Mouse (Mus musculus) stomach, embryonic 15.5 days (tissue): ENCODE data around the gene Cyp19a1. TPM values are rescaled to one million over a fixed set of nuclear protein-coding genes. Genes with fewer than 3 reads are reported as not detected.

ENCODE experiments used
- ATAC-seq: fragments of 200-750 bp; cut with Nextera tagmentation; 2 replicates; pipeline ENCODE4 v1.8.0; 2017; ENCODE audit warnings: low read depth, moderate number of reproducible peaks, moderate TSS enrichment; ENCODE audit not compliant: insufficient read depth, low FRiP score
- H3K27ac ChIP-seq: fragments of 300-500 bp; sonication (generic); 2 replicates; pipeline ENCODE4 v1.5.1; 2015; ENCODE audit warnings: mild to moderate bottlenecking, inconsistent platforms
- H3K27me3 ChIP-seq: fragments of 300-500 bp; sonication (generic); replicated peaks from 2 replicates; pipeline ENCODE4 v1.6.1; 2015; ENCODE audit warnings: inconsistent platforms
- H3K36me3 ChIP-seq: fragments of 300-500 bp; sonication (generic); 2 replicates; pipeline ENCODE4 v1.6.1; 2015; ENCODE audit warnings: inconsistent platforms
- H3K4me1 ChIP-seq: fragments of 300-500 bp; sonication (generic); 2 replicates; pipeline ENCODE4 v1.6.1; 2015; ENCODE audit warnings: inconsistent platforms
- H3K4me2 ChIP-seq: fragments of 300-500 bp; sonication (generic); 2 replicates; pipeline ENCODE4 v1.6.1; 2015; ENCODE audit warnings: mild to moderate bottlenecking, inconsistent platforms
- H3K4me3 ChIP-seq: fragments of 300-500 bp; sonication (generic); replicated peaks from 2 replicates; pipeline ENCODE4 v1.5.1; 2015; ENCODE audit warnings: inconsistent platforms
- H3K9ac ChIP-seq: fragments of 300-500 bp; sonication (generic); 2 replicates; pipeline ENCODE4 v1.6.1; 2015; ENCODE audit warnings: inconsistent platforms
- H3K9me3 ChIP-seq: fragments of 300-500 bp; sonication (generic); 2 replicates; pipeline ENCODE4 v1.6.1; 2016; ENCODE audit warnings: inconsistent platforms
- WGBS: fragments of 180-500 bp; shearing (Covaris S2); methylation state at CpG from one replicate; pipeline ENCODE4 v1.1.7; 2015; 5-methylcytosine and 5-hydroxymethylcytosine counted together
- polyA plus RNA-seq: library from polyadenylated mRNA; unstranded; fragments of >200 nt; fragmentation: Nextera tagmentation; extraction: Ambion mirVana; gene quantifications from 2 replicates; pipeline ENCODE4 v1.2.1, GENCODE M21; 2015

Cyp19a1 gene
- polyA plus RNA-seq, 1 experiment from 2014 or later, result not detected

- WGBS, result 68% methylated on average over 5 of the region's 5 CpGs
- no peaks in the 10 kb centered on the region for H3K9me3 ChIP-seq
- no peaks in the 10 kb centered on the region for H3K4me1 ChIP-seq
- H3K4me3 ChIP-seq, result no peak overlapping the region
- no peaks in the 10 kb centered on the region for H3K27me3 ChIP-seq
- H3K9ac ChIP-seq, result no peak overlapping the region
- no peak for ATAC-seq
- no peak overlapping the region for H3K27ac ChIP-seq
- no peaks in the 10 kb centered on the region for H3K36me3 ChIP-seq
- no peak overlapping the region for H3K4me2 ChIP-seq
Observed at GRCm38 (mm10) chr9:54163117-54163516, 104.8 kb downstream of the Cyp19a1 start.

GRCm38 (mm10) chr9:54153679-54154078 lies 114.2 kb downstream of the Cyp19a1 start:
- Histone ChIP-seq H3K4me2 (no peak overlapping the region), H3K9ac (no peak overlapping the region), H3K9me3 (no peaks in the 10 kb centered on the region), H3K27me3 (no peaks in the 10 kb centered on the region), H3K36me3 (no peaks in the 10 kb centered on the region), H3K4me1 (no peaks in the 10 kb centered on the region), H3K27ac (no peak overlapping the region), H3K4me3 (no peak overlapping the region)
- WGBS, result 77% methylated on average over 5 of the region's 5 CpGs
- ATAC-seq, result no peak

- WGBS, result 79% methylated on average over 1 of the region's 1 CpGs
- H3K4me3 ChIP-seq, result no peak overlapping the region
- H3K27ac ChIP-seq, result no peak overlapping the region
- no peaks in the 10 kb centered on the region for H3K36me3 ChIP-seq
- H3K27me3 ChIP-seq, result no peaks in the 10 kb centered on the region
- H3K4me1 ChIP-seq, result no peaks in the 10 kb centered on the region
- no peak for ATAC-seq
- H3K4me2 ChIP-seq, result no peak overlapping the region
- no peak overlapping the region for H3K9ac ChIP-seq
- H3K9me3 ChIP-seq, result no peaks in the 10 kb centered on the region
Observed at GRCm38 (mm10) chr9:54139191-54139590, 128.7 kb downstream of the Cyp19a1 start.

Other genes with a start within 250 kb of the Cyp19a1 start
- 0.21 and 0.35 TPM in 2 replicates for gene Tnfaip8l3, start 199.7 kb downstream of the Cyp19a1 start, polyA plus RNA-seq
- gene Gldn, start 18.4 kb upstream of the Cyp19a1 start, polyA plus RNA-seq, result not detected in 2 replicates
- gene Dmxl2, start 233.5 kb upstream of the Cyp19a1 start, polyA plus RNA-seq, result 4.6 and 5.8 TPM in 2 replicates